Mouse (Mus musculus) brain, embryonic 14.5 days (tissue): ENCODE data around the gene Zbtb9.

Experiments used
- CTCF ChIP-seq: fragments of 200-500 bp; IDR thresholded peaks from 2 replicates; pipeline ENCODE4 v1.5.1; 2012; ENCODE audit warnings: inconsistent platforms, mild to moderate bottlenecking, moderate library complexity, borderline replicate concordance; ENCODE audit not compliant: insufficient read depth, insufficient read length; ENCODE audit errors: extremely low read depth
- POLR2A ChIP-seq: fragments of 200-500 bp; IDR thresholded peaks from 2 replicates; pipeline ENCODE4 v1.6.1; 2012; ENCODE audit warnings: mild to moderate bottlenecking, inconsistent platforms, borderline replicate concordance; ENCODE audit not compliant: poor library complexity, insufficient read depth, insufficient read length, severe bottlenecking; ENCODE audit errors: extremely low read depth

- TF ChIP-seq CTCF (no peak), POLR2A (no peak)
Observed at GRCm38 (mm10) chr17:26967477-26967876, 5.5 kb upstream of the Zbtb9 start.
